Mouse (Mus musculus) erythroblast, embryonic 14.5 days (primary cell): ENCODE results near the gene Kctd12b. TPM values are rescaled to one million over a fixed set of nuclear protein-coding genes. Genes with fewer than 3 reads are reported as not detected.
"Not testable (repeated sequence)": the region's sequence is repeated elsewhere in the genome, so short reads cannot be mapped to it uniquely, and the experiment has no call there.

Experiments used
- H3K27me3 ChIP-seq: 2 replicates; pipeline ENCODE4 v1.6.1; 2012; ENCODE audit warnings: inconsistent platforms; ENCODE audit not compliant: control insufficient read depth
- H3K36me3 ChIP-seq: 2 replicates; pipeline ENCODE4 v1.6.1; 2012; ENCODE audit warnings: mild to moderate bottlenecking, inconsistent platforms; ENCODE audit not compliant: control insufficient read depth
- H3K4me1 ChIP-seq: 2 replicates; pipeline ENCODE4 v1.6.1; 2012; ENCODE audit warnings: inconsistent platforms; ENCODE audit not compliant: control insufficient read depth
- H3K4me3 ChIP-seq: replicated peaks from 2 replicates; pipeline ENCODE3; 2012; ENCODE audit warnings: moderate library complexity, mild to moderate bottlenecking, inconsistent platforms
- H3K9me3 ChIP-seq: 2 replicates; pipeline ENCODE4 v1.6.1; 2012; ENCODE audit warnings: low read length, inconsistent platforms, mixed read lengths; ENCODE audit not compliant: control insufficient read depth
- GATA1 ChIP-seq: IDR thresholded peaks from 2 replicates; pipeline ENCODE4 v1.6.1; 2012; ENCODE audit warnings: low read length, inconsistent platforms, mixed read lengths
- TAL1 ChIP-seq: IDR thresholded peaks from 3 replicates; pipeline ENCODE4 v1.6.1; 2012; ENCODE audit warnings: low read length, inconsistent platforms, mixed read lengths
- polyA plus RNA-seq: library from polyadenylated mRNA; stranded (reverse); fragments of >175 nt; gene quantifications from 2 replicates; pipeline ENCODE4 v1.2.3, GENCODE M21; 2012

Gene Kctd12b
- polyA plus RNA-seq: not detected in 2 replicates

DNA sequence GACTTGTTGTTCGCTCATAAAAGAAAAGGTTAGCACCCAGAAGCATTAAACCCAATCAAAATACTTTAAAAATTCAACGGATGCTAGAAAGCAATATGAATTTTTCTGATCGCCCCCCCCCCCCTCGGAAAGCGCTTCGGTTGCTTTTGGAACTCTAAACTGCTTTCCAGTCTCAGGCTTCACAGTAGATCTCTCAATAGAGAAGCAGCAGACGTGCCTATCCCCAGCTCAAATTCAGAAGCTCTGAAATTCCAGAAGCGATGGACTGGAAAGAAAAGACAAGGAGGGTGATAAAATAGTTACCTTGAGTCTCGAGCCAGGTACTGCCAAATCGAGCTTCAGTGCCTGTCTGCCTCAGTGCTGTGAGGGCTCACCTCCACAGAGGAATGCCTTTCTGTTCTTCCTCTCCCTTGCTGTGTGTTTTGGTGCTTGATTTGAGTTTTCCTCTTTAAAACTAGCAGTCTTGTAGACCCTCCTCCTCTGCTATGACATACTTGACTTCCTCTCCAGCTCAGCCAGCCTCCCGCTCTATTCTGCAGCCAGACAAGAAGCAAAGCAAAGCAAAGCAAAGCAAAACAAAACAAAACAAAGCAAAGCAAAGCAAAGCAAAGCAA, at the start of gene Kctd12b:
Gene Kctd12b, minus strand, starts transcription at position 610 of the 614 bp plus-strand sequence.
- Histone ChIP-seq H3K4me3 (no peak within 1 kb of the TSS), H3K4me1 (no peaks in the 10 kb centered on the region), H3K9me3 (no peaks in the 10 kb centered on the region)

DNA sequence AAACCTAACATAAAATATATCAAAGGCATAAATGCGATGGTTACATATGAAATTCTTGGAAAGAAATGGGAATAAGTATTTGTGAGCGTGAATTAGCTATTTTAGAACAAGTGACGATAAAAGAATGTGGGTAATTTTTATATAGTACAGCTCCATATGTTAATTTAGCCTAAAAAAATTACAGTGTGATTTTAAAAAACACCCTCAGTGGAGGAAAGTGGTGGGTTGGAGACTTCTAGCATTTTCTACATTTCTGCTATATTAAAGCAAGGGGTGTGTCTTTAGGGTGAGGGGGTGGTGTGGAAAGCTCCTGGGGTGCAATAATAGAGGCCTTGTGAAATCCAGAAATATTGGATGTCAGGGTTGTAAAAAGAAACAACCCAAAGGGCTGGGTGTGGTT, 46.3 kb upstream of the Kctd12b start:
- no peaks in the 10 kb centered on the region for H3K27me3 ChIP-seq
- H3K4me3 ChIP-seq: no peak overlapping the region
- no peaks in the 10 kb centered on the region for H3K36me3 ChIP-seq
- TF ChIP-seq GATA1: no peak
- TF ChIP-seq TAL1: no peak
- H3K9me3 ChIP-seq: no peaks in the 10 kb centered on the region
- no peaks in the 10 kb centered on the region for H3K4me1 ChIP-seq

More for the DNA sequence above, at the start of gene Kctd12b:
- H3K36me3 ChIP-seq: no peaks in the 10 kb centered on the region
- no peaks in the 10 kb centered on the region for H3K27me3 ChIP-seq
- no peak for TF ChIP-seq TAL1
- no peak for TF ChIP-seq GATA1

GRCm38 (mm10) chrX:153735697-153736096, 39.5 kb upstream of the Kctd12b start:
- TF ChIP-seq TAL1 (no peak), GATA1 (no peak)
- H3K9me3 ChIP-seq: no peaks in the 10 kb centered on the region
- no peak overlapping the region for H3K4me3 ChIP-seq
- no peaks in the 10 kb centered on the region for H3K4me1 ChIP-seq
- peaks cover 3% of the 10 kb centered on the region for H3K36me3 ChIP-seq
- H3K27me3 ChIP-seq: no peaks in the 10 kb centered on the region

- TF ChIP-seq GATA1: no peak
- no peak for TF ChIP-seq TAL1
- Histone ChIP-seq H3K36me3 (no peaks in the 10 kb centered on the region), H3K4me1 (peaks cover 3% of the 10 kb centered on the region), H3K9me3 (no peaks in the 10 kb centered on the region), H3K27me3 (no peaks in the 10 kb centered on the region), H3K4me3 (peak overlapping the region; percentile 70)
These were observed 28.2 kb upstream of the Kctd12b start for GRCm38 (mm10) chrX:153724400-153724799.

GRCm38 (mm10) chrX:153723110-153723916, 27.1 kb upstream of the Kctd12b start, which contains the start of gene Nbdy:
Gene Nbdy (plus strand): TSS chrX:153723590.
- Histone ChIP-seq H3K4me3 (peak within 1 kb of the TSS; percentile 70), H3K27me3 (no peaks in the 10 kb centered on the region), H3K36me3 (no peaks in the 10 kb centered on the region), H3K9me3 (no peaks in the 10 kb centered on the region), H3K4me1 (peaks cover 3% of the 10 kb centered on the region)
- no peak for TF ChIP-seq TAL1
- TF ChIP-seq GATA1: no peak

GRCm38 (mm10) chrX:153719602-153720001, 23.4 kb upstream of the Kctd12b start:
- TF ChIP-seq GATA1: no peak
- no peak for TF ChIP-seq TAL1
- Histone ChIP-seq H3K36me3 (no peaks in the 10 kb centered on the region), H3K9me3 (no peaks in the 10 kb centered on the region), H3K4me3 (no peak overlapping the region), H3K4me1 (peaks cover 3% of the 10 kb centered on the region), H3K27me3 (no peaks in the 10 kb centered on the region)

DNA sequence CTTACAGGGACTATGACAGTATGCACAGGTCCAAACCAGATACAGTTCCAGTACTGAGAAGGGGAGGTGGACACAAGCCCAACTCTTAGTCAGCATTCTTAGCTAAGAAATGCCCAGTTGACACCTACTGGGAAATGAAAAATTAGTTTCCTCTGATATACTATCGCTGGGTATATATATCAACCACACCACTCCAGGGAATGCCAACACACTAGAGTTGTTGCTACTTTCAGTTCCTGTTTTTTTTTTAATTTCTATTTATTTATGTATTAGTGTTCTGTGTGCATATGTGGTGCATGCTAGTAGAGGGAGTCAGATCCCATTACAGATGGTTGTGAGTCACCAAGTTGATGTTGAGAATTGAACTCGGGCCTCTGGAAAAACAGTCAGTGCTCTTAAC, 20.5 kb upstream of the Kctd12b start:
- H3K4me1 ChIP-seq: no peaks in the 10 kb centered on the region
- H3K4me3 ChIP-seq: no peak overlapping the region
- no peaks in the 10 kb centered on the region for H3K27me3 ChIP-seq
- H3K36me3 ChIP-seq: no peaks in the 10 kb centered on the region
- H3K9me3 ChIP-seq: no peaks in the 10 kb centered on the region
- TF ChIP-seq TAL1 (no peak), GATA1 (no peak)

DNA sequence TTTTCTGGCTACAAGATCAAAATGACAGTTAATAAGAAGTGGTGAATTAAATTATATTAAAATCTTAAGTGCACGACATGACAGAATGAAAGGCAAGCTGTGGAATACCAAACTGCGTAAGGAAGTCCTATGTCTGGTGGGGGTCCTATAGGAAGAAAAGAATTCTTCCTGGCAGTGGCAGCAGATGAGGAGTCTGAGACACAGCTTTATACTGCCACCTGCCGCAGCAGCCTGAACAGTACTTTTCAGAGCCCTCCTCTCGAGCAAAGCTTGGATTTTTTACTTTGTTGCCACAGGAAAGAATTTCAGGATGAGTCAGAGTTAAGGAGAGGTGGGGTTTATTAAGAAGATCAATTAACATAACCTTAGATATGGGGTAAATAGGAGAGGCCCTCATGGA, 11.5 kb upstream of the Kctd12b start:
- Histone ChIP-seq H3K27me3 (no peaks in the 10 kb centered on the region), H3K36me3 (no peaks in the 10 kb centered on the region), H3K4me3 (no peak overlapping the region), H3K9me3 (no peaks in the 10 kb centered on the region), H3K4me1 (no peaks in the 10 kb centered on the region)
- TF ChIP-seq GATA1 (no peak), TAL1 (no peak)

DNA sequence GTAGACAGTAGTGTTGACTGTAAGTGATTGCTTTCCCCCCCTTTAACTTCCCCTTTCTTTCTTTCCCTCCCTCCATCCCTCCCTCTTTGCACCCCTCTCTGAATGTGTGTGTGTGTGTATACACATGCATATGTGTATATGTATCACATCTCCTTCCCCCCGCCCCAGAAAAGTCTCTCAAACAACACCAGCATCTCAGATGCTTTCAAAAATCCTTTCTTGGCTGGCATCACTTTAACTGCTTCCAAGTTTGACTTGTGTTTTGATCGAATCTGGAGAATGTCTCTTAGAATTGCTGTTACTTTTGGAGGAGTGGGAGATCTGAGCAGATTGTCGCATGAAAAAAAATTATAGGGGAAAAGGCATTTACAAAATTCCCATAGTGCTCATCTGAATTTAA, 4.3 kb upstream of the Kctd12b start:
- no peak overlapping the region for H3K4me3 ChIP-seq
- no peak for TF ChIP-seq GATA1
- no peak for TF ChIP-seq TAL1

GRCm38 (mm10) chrX:153668233-153668632, 28.0 kb downstream of the Kctd12b start:
- H3K9me3 ChIP-seq, H3K4me3 ChIP-seq, H3K36me3 ChIP-seq, H3K27me3 ChIP-seq, H3K4me1 ChIP-seq: not testable (repeated sequence)

More for the DNA sequence above, 4.3 kb upstream of the Kctd12b start:
- no peaks in the 10 kb centered on the region for H3K36me3 ChIP-seq
- no peaks in the 10 kb centered on the region for H3K4me1 ChIP-seq
- H3K9me3 ChIP-seq: no peaks in the 10 kb centered on the region
- no peaks in the 10 kb centered on the region for H3K27me3 ChIP-seq
